Mouse (Mus musculus): ENCODE data around the gene Rel. TPM values are rescaled to one million over a fixed set of nuclear protein-coding genes. Genes with fewer than 3 reads are reported as not detected.

Rel gene
- polyA plus RNA-seq, 1 experiment = 1.8 TPM

DNA sequence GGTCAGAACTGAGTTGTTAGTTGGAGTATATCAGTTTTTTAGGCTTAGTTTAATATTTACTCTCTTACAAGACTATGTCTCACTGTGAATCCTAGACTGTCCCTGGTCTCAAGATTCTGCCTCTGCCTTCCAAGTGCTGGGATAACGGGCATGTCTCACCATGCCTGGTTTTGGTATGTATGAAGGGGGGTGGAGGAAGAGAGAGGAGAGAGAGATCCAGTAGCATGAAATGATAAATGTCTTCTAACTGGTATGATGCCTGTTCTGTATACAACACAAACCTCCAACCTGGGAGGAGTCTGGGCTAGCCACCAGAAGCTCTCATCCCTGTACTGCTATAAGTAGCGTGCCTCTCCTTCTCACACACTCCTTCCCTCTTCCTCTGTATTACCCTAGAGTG lies 44.3 kb downstream of the Rel start:
- no peak overlapping the region for H3K4me3 ChIP-seq (ENCODE audit: insufficient read depth, low read depth, low read length)
- H3K27ac ChIP-seq (replicated peaks; ENCODE audit: low read depth, low read length) = no peak overlapping the region
- H3K4me1 ChIP-seq (ENCODE audit: control insufficient read depth, insufficient read depth, insufficient read length, low read length) = peaks cover 2% of the 10 kb centered on the region; the same call in 1 of the 2 replicates

DNA sequence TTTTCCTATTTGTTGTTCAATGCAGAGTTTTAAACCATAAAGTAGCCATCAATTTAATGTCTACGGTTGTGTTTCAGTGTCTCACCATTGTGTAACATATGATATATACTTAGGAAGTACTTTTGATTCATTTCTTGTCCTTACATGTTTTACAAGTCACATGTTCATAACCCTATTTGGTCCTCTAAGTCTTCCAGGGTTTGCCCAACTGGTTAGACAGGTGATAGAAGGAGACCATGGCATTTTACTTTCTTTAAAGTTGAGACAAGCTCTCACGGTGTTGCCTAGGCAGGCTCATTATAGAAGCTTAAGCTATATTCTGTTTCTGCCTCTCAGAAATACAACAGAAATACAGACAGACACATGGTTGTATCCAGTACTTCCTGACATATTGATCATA lies 44.9 kb downstream of the Rel start:
- no peak overlapping the region for H3K27ac ChIP-seq (replicated peaks; ENCODE audit: low read depth, low read length)
- no peak overlapping the region for H3K4me3 ChIP-seq (ENCODE audit: insufficient read depth, low read depth, low read length)

DNA sequence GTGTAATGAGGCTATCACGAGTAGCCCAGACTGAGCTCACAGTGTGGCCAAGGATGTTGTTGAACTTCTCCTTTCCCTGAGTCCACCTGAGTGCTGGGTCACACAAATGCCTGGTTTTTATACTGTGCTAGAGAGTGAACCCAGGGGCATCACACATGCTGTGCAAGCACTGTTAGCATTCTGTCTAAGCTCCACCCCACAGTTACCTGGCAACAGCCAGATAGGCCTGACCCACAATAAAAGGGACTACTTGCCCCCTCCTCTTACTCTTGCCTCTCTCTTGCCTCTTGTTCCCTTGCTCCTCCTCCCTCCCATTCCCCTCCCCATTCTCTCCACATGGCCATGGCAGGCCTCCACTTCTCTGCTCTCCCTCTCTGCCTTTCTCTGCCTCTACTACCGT lies 48.4 kb downstream of the Rel start:
- Histone ChIP-seq H3K4me3 (ENCODE audit: insufficient read depth, low read depth, low read length) (no peak overlapping the region), H3K4me1 (ENCODE audit: control insufficient read depth, insufficient read depth, insufficient read length, low read length) (no peaks in the 10 kb centered on the region), H3K27ac (replicated peaks; ENCODE audit: low read depth, low read length) (no peak overlapping the region)

More for the DNA sequence above, 44.9 kb downstream of the Rel start:
- H3K4me1 ChIP-seq (ENCODE audit: control insufficient read depth, insufficient read depth, insufficient read length, low read length) = peaks cover 2% of the 10 kb centered on the region; the same call in 1 of the 2 replicates

DNA sequence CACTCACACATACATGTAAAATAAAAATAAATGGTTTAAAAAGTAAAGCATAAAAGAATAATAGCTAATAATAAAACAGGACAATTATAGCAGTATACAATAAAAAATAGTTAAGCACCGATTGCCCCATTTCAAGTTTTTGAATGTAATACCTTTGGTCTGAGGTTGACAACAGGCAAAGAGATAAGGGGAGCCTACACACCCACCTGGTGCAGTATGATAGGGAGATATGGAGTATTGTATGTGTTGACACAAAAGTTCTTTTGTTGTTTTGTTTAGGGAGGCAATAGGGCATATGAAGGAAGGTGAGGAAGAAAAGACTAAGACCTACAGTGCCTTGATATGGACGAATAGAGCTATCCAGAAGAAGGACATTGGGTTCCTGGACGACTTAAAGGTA lies 50.9 kb downstream of the Rel start:
- Histone ChIP-seq H3K27ac (replicated peaks; ENCODE audit: low read depth, low read length) (no peak overlapping the region), H3K4me1 (ENCODE audit: control insufficient read depth, insufficient read depth, insufficient read length, low read length) (no peaks in the 10 kb centered on the region), H3K4me3 (ENCODE audit: insufficient read depth, low read depth, low read length) (no peak overlapping the region)

DNA sequence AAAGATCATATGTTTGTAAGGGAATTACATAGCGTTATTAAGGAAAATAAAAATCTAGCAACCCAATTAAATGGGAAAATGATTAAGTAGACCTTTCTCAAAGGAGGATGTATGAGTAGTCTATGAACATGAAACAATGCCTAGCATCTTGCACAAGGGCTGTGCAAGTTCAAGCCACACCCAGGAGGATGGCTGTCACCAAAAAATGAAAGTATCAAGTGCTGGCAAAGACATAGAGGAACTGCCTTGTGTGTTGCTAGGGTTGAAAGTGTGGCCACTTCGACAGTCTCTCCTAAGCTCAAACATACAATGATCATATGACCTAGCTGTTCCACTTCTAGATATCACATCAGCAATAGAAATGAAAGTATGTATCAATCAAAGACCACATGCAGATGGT lies 51.9 kb downstream of the Rel start:
- Histone ChIP-seq H3K4me3 (ENCODE audit: insufficient read depth, low read depth, low read length) (no peak overlapping the region), H3K27ac (replicated peaks; ENCODE audit: low read depth, low read length) (no peak overlapping the region), H3K4me1 (ENCODE audit: control insufficient read depth, insufficient read depth, insufficient read length, low read length) (no peaks in the 10 kb centered on the region)

DNA sequence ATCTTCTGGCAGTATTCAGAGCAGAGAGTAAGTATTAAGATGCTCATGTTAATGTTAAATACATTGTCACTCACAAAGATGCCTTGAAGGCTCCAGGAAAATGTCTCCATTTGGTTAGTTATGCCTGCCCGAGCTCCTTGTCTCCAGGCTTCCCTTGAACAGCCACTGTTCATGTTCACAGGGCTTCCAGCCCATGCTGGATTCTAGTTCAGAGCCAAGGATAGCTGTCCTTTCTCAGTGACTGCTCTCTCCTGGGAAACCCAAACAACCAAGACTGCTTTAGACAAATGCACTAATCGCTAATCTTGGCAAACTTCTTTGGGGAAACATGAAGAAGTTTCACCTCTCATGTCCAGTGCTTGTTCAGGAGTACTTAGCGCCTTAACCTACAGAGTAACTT lies 58.5 kb downstream of the Rel start:
- no peaks in the 10 kb centered on the region for H3K4me1 ChIP-seq (ENCODE audit: control insufficient read depth, insufficient read depth, insufficient read length, low read length)
- H3K27ac ChIP-seq (replicated peaks; ENCODE audit: low read depth, low read length) = no peak overlapping the region
- H3K4me3 ChIP-seq (ENCODE audit: insufficient read depth, low read depth, low read length) = no peak overlapping the region

DNA sequence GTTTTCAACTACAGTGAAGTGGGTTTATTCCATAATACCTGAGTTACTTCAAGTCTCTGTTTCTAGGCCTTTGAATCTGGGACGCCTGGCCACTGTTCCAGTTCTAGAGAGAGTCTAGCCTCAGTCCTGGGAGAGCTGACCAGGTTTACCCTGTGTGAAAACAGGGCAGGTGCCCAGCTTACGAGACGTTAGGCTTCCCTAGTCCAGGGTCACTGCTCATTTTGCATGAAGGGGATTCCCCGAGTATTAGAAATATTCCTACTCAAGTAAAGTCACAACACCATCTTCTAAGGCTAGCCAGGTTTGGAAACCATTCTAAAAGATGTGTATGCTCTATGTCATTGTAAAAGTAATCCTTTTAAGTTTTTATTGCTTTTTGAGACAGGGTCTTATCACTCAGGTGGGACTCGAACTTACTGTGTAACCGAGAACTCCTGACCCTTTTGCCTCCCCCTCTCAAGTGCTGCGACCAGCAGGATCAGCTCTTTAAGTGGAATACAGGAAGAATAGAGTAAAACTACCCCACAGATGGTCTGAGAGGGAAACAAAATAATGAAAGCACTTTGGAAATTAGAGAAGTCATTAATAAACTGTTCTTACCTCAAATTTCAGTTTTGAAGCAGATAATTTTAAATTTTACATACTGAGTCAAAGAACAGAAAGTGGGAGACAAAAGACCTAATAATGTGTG lies 66.0 kb downstream of the Rel start:
- H3K27ac ChIP-seq (replicated peaks; ENCODE audit: low read depth, low read length) = no peak overlapping the region
- no peak overlapping the region for H3K4me3 ChIP-seq (ENCODE audit: insufficient read depth, low read depth, low read length)
- H3K4me1 ChIP-seq (ENCODE audit: control insufficient read depth, insufficient read depth, insufficient read length, low read length) = no peaks in the 10 kb centered on the region

DNA sequence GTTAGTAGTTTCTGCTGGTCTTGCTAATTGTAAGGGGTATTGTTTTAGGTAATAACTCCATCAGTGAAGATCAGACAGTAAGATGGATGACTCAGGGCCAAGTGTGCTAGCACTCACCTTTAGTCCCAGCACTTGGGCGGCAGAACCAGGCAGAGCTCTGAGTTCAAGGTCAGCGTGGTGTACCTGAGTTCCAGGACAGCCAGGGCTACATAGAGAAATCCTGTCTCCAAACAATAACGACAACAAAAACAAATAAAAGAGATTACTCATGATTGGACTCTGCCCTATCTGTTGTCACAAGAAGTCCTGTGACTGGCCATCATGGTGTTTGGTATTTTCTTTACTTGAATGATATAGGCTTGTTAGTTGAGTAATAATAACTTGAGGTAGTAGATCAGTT lies 68.9 kb downstream of the Rel start:
- Histone ChIP-seq H3K4me1 (ENCODE audit: control insufficient read depth, insufficient read depth, insufficient read length, low read length) (no peaks in the 10 kb centered on the region; the same call in 1 of the 2 replicates), H3K27ac (replicated peaks; ENCODE audit: low read depth, low read length) (no peak overlapping the region), H3K4me3 (ENCODE audit: insufficient read depth, low read depth, low read length) (no peak overlapping the region)

DNA sequence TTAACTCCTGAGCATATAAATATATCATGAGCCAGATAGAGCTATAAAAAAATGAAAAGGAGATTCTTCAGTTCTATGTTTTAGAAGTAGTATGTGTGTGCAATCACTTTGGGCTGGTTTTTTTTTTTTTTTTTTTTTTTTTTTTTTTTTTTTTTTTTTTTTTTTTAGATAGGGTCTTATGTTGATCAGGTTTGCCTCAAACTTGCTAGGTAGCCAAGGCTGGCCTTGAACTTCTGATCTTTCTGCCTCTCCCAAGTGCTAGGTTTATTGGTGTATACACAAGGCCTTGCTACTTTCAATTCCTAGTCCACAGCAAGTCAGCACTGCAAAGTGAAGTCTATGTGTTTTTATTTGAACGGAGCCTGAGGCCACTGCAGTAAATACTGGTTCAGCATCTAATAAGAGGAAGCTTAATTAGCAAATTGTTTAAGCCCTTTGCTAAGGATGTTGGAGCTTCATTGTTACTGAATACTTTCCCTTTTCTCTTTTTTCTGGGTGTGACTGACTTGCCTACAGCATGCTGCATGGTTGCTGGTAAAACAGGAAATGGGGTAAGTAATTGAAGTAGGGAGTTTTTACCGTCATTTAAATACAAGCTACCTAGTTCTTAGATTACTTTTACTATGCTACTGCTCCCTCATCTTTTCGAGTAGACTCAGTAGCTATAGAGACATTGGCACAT lies 71.2 kb downstream of the Rel start:
- no peaks in the 10 kb centered on the region; the same call in 1 of the 2 replicates for H3K4me1 ChIP-seq (ENCODE audit: control insufficient read depth, insufficient read depth, insufficient read length, low read length)
- no peak overlapping the region for H3K27ac ChIP-seq (replicated peaks; ENCODE audit: low read depth, low read length)
- H3K4me3 ChIP-seq (ENCODE audit: insufficient read depth, low read depth, low read length) = no peak overlapping the region

DNA sequence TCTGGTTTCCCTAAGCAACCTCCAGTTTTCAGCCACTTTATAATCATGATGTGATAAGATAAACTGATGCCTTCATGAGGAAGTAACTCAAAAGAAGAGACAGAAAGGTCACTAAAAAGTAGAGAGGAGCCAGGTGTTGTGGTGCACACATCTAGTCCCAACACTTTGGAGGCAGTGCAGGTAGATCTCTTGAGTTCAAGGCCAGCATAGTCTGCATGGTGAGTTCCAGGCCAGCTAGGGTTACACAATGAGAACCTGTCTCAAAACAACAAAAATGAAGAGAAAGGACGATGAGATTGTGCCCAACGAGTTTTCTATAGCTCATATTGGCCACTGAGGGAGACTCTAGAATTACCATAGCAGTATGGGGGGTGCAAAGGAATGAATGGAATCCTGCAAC lies 72.2 kb downstream of the Rel start:
- H3K4me3 ChIP-seq (ENCODE audit: insufficient read depth, low read depth, low read length) = no peak overlapping the region
- peaks cover 2% of the 10 kb centered on the region for H3K4me1 ChIP-seq (ENCODE audit: control insufficient read depth, insufficient read depth, insufficient read length, low read length)
- no peak overlapping the region for H3K27ac ChIP-seq (replicated peaks; ENCODE audit: low read depth, low read length)

DNA sequence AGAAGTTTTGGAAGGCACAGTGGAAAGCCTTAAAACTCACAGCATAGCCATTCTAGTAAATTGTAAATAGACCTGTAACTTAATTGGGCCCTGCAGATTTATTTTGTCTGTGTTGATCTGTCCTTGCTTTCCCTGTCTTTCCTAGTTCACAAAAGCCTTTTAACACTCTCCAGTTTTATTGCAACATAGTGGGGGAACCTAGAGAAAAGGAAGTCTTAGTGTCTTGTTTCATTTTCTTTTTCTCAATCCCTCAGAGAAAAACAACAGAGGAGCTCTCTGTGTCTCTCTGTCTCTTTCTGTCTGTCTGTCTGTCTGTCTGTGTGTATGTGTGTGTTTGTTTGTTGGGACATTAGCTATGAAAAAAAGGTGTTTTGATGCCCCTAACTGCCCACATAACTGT lies 74.9 kb downstream of the Rel start:
- Histone ChIP-seq H3K27ac (replicated peaks; ENCODE audit: low read depth, low read length) (no peak overlapping the region), H3K4me1 (ENCODE audit: control insufficient read depth, insufficient read depth, insufficient read length, low read length) (peaks cover 4% of the 10 kb centered on the region), H3K4me3 (ENCODE audit: insufficient read depth, low read depth, low read length) (no peak overlapping the region)

DNA sequence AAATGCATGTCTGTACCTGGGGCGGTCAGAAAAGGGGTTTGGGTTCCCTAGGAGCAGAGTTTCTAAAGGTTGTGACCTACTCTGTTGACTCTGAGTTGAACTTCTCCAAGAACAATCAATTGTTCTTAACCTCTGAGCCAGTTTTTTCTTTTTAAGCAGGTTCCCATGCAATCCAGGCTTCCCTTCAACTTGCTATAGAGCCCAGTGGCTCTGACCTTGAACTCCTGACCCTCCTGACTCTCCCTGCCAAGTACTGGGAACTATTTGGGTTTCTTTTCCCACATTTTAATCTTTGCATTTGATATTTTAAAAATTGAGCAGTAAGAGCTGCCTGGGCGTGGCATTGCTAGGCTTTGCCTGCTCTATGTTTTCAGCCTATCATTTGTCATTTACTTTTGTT lies 77.5 kb downstream of the Rel start:
- peaks cover 4% of the 10 kb centered on the region for H3K4me1 ChIP-seq (ENCODE audit: control insufficient read depth, insufficient read depth, insufficient read length, low read length)
- H3K27ac ChIP-seq (replicated peaks; ENCODE audit: low read depth, low read length) = no peak overlapping the region
- H3K4me3 ChIP-seq (ENCODE audit: insufficient read depth, low read depth, low read length) = no peak overlapping the region

DNA sequence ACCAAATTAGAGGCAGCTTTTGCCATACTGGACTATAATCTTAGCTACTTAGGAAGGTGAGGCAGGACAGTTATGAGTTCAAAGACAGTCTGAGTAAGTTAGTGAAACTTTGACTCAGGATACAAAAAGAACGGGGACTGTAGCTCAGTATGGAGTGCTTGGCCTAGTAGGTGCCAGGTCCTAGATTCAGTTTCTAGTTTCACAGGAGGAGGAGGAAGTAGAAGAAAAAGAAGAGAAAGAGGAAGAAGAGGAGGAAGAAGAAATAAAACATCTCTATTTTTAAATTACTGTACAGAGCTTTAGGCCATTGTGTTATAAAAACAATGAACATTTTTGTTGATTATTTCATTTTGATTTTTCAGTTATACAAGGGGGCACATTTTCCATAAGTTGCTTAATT lies 82.7 kb downstream of the Rel start:
- H3K27ac ChIP-seq (replicated peaks; ENCODE audit: low read depth, low read length) = no peak overlapping the region
- no peaks in the 10 kb centered on the region for H3K4me1 ChIP-seq (ENCODE audit: control insufficient read depth, insufficient read depth, insufficient read length, low read length)
- H3K4me3 ChIP-seq (ENCODE audit: insufficient read depth, low read depth, low read length) = no peak overlapping the region
